Mouse (Mus musculus): Measurements from ENCODE around the gene Mesp1. TPM values are rescaled to one million over a fixed set of nuclear protein-coding genes. Genes with fewer than 3 reads are reported as not detected.

Mesp1 gene
- not detected in 2 replicates for polyA plus RNA-seq (2012; rRNA removed)

- WGBS = 88% methylated on average over 6 of the region's 6 CpGs
- Histone ChIP-seq H3K27ac (ENCODE audit: insufficient read depth, low read length) (no peak within 1 kb of the TSS), H3K27me3 (ENCODE audit: control insufficient read depth, insufficient read depth, low read length) (peaks cover 2% of the 10 kb centered on the region; the same call in 1 of the 2 replicates), H3K4me3 (replicated peaks; ENCODE audit: insufficient read depth, low read depth, low read length) (no peak within 1 kb of the TSS), H3K4me1 (ENCODE audit: control insufficient read depth, insufficient read depth, low read length) (peaks cover 5% of the 10 kb centered on the region; the same call in 1 of the 2 replicates)
- no peak for TF ChIP-seq CTCF (IDR thresholded peaks at IDR 0.05; ENCODE audit: borderline replicate concordance, insufficient read depth, low read depth, low read length)
- no peak for TF ChIP-seq POLR2A (IDR thresholded peaks at IDR 0.05; ENCODE audit: borderline replicate concordance, insufficient read depth, low read length)
- no peak for DNase-seq
Measured at GRCm38 (mm10) chr7:79793688-79794087, at the start of gene Mesp1. Gene Mesp1, minus strand, starts transcription at chr7:79793788.

GRCm38 (mm10) chr7:79842163-79842562 lies 48.6 kb upstream of the Mesp1 start:
- H3K4me1 ChIP-seq (ENCODE audit: control insufficient read depth, insufficient read depth, low read length) = peaks cover 5% of the 10 kb centered on the region; the same call in 1 of the 2 replicates
- no peak for DNase-seq
- no peak overlapping the region for H3K27ac ChIP-seq (ENCODE audit: insufficient read depth, low read length)
- H3K27me3 ChIP-seq (ENCODE audit: control insufficient read depth, insufficient read depth, low read length) = no peaks in the 10 kb centered on the region
- no peak overlapping the region for H3K4me3 ChIP-seq (replicated peaks; ENCODE audit: insufficient read depth, low read depth, low read length)
- TF ChIP-seq CTCF (IDR thresholded peaks at IDR 0.05; ENCODE audit: borderline replicate concordance, insufficient read depth, low read depth, low read length) (no peak), POLR2A (IDR thresholded peaks at IDR 0.05; ENCODE audit: borderline replicate concordance, insufficient read depth, low read length) (no peak)
- 68% methylated on average over 7 of the region's 7 CpGs for WGBS

GRCm38 (mm10) chr7:79837247-79837646 lies 43.7 kb upstream of the Mesp1 start:
- Histone ChIP-seq H3K27me3 (ENCODE audit: control insufficient read depth, insufficient read depth, low read length) (no peaks in the 10 kb centered on the region), H3K27ac (ENCODE audit: insufficient read depth, low read length) (no peak overlapping the region), H3K4me1 (ENCODE audit: control insufficient read depth, insufficient read depth, low read length) (no peaks in the 10 kb centered on the region), H3K4me3 (replicated peaks; ENCODE audit: insufficient read depth, low read depth, low read length) (no peak overlapping the region)
- TF ChIP-seq CTCF (IDR thresholded peaks at IDR 0.05; ENCODE audit: borderline replicate concordance, insufficient read depth, low read depth, low read length) (no peak), POLR2A (IDR thresholded peaks at IDR 0.05; ENCODE audit: borderline replicate concordance, insufficient read depth, low read length) (no peak)
- no peak for DNase-seq
- WGBS = 56% methylated on average over 2 of the region's 2 CpGs

- DNase-seq = no peak
- no peak for TF ChIP-seq POLR2A (IDR thresholded peaks at IDR 0.05; ENCODE audit: borderline replicate concordance, insufficient read depth, low read length)
- no peak for TF ChIP-seq CTCF (IDR thresholded peaks at IDR 0.05; ENCODE audit: borderline replicate concordance, insufficient read depth, low read depth, low read length)
- H3K27me3 ChIP-seq (ENCODE audit: control insufficient read depth, insufficient read depth, low read length) = no peaks in the 10 kb centered on the region
- no peak overlapping the region for H3K27ac ChIP-seq (ENCODE audit: insufficient read depth, low read length)
- WGBS = 98% methylated on average over 6 of the region's 6 CpGs
- no peaks in the 10 kb centered on the region for H3K4me1 ChIP-seq (ENCODE audit: control insufficient read depth, insufficient read depth, low read length)
- H3K4me3 ChIP-seq (replicated peaks; ENCODE audit: insufficient read depth, low read depth, low read length) = no peak overlapping the region
Measured at GRCm38 (mm10) chr7:79835196-79835595, 41.6 kb upstream of the Mesp1 start.

GRCm38 (mm10) chr7:79832980-79833379 lies 39.4 kb upstream of the Mesp1 start:
- Histone ChIP-seq H3K27ac (ENCODE audit: insufficient read depth, low read length) (no peak overlapping the region), H3K27me3 (ENCODE audit: control insufficient read depth, insufficient read depth, low read length) (no peaks in the 10 kb centered on the region), H3K4me3 (replicated peaks; ENCODE audit: insufficient read depth, low read depth, low read length) (no peak overlapping the region), H3K4me1 (ENCODE audit: control insufficient read depth, insufficient read depth, low read length) (no peaks in the 10 kb centered on the region)
- no peak for DNase-seq
- no peak for TF ChIP-seq POLR2A (IDR thresholded peaks at IDR 0.05; ENCODE audit: borderline replicate concordance, insufficient read depth, low read length)
- TF ChIP-seq CTCF (IDR thresholded peaks at IDR 0.05; ENCODE audit: borderline replicate concordance, insufficient read depth, low read depth, low read length) = no peak

- no peak for DNase-seq
- TF ChIP-seq POLR2A (IDR thresholded peaks at IDR 0.05; ENCODE audit: borderline replicate concordance, insufficient read depth, low read length) (no peak), CTCF (IDR thresholded peaks at IDR 0.05; ENCODE audit: borderline replicate concordance, insufficient read depth, low read depth, low read length) (no peak)
- no peaks in the 10 kb centered on the region for H3K4me1 ChIP-seq (ENCODE audit: control insufficient read depth, insufficient read depth, low read length)
- no peak overlapping the region for H3K4me3 ChIP-seq (replicated peaks; ENCODE audit: insufficient read depth, low read depth, low read length)
- 31% methylated on average over 6 of the region's 6 CpGs for WGBS
- H3K27me3 ChIP-seq (ENCODE audit: control insufficient read depth, insufficient read depth, low read length) = no peaks in the 10 kb centered on the region
- no peak overlapping the region for H3K27ac ChIP-seq (ENCODE audit: insufficient read depth, low read length)
Measured at GRCm38 (mm10) chr7:79831585-79831984, 38.0 kb upstream of the Mesp1 start.

- Histone ChIP-seq H3K27ac (ENCODE audit: insufficient read depth, low read length) (no peak overlapping the region), H3K4me3 (replicated peaks; ENCODE audit: insufficient read depth, low read depth, low read length) (no peak overlapping the region), H3K4me1 (ENCODE audit: control insufficient read depth, insufficient read depth, low read length) (no peaks in the 10 kb centered on the region), H3K27me3 (ENCODE audit: control insufficient read depth, insufficient read depth, low read length) (no peaks in the 10 kb centered on the region)
- WGBS = 73% methylated on average over 6 of the region's 6 CpGs
- DNase-seq = no peak
- TF ChIP-seq CTCF (IDR thresholded peaks at IDR 0.05; ENCODE audit: borderline replicate concordance, insufficient read depth, low read depth, low read length) (no peak), POLR2A (IDR thresholded peaks at IDR 0.05; ENCODE audit: borderline replicate concordance, insufficient read depth, low read length) (no peak)
Measured at GRCm38 (mm10) chr7:79831145-79831544, 37.6 kb upstream of the Mesp1 start.

- no peak for TF ChIP-seq POLR2A (IDR thresholded peaks at IDR 0.05; ENCODE audit: borderline replicate concordance, insufficient read depth, low read length)
- no peak for TF ChIP-seq CTCF (IDR thresholded peaks at IDR 0.05; ENCODE audit: borderline replicate concordance, insufficient read depth, low read depth, low read length)
- Histone ChIP-seq H3K27ac (ENCODE audit: insufficient read depth, low read length) (no peak overlapping the region), H3K4me1 (ENCODE audit: control insufficient read depth, insufficient read depth, low read length) (no peaks in the 10 kb centered on the region), H3K4me3 (replicated peaks; ENCODE audit: insufficient read depth, low read depth, low read length) (no peak overlapping the region), H3K27me3 (ENCODE audit: control insufficient read depth, insufficient read depth, low read length) (no peaks in the 10 kb centered on the region)
- no peak for DNase-seq
- 58% methylated on average over 3 of the region's 3 CpGs for WGBS
Measured at GRCm38 (mm10) chr7:79828341-79828740, 34.8 kb upstream of the Mesp1 start.
